Mouse (Mus musculus) hindbrain, embryonic 11.5 days (tissue): Measurements from ENCODE around the gene Olfr64. TPM values are rescaled to one million over a fixed set of nuclear protein-coding genes. Genes with fewer than 3 reads are reported as not detected.

Experiments used
- ATAC-seq: fragments of 200-750 bp; cut with Nextera tagmentation; 2 replicates; pipeline ENCODE4 v1.8.0; 2017; ENCODE audit warnings: mild to moderate bottlenecking, moderate TSS enrichment, moderate library complexity; ENCODE audit not compliant: low FRiP score
- DNase-seq: peaks from one replicate; pipeline ENCODE4 v3.0.0-alpha.2; 2015; ENCODE audit warnings: low spot score
- H3K27ac ChIP-seq: fragments of 300-500 bp; sonication (generic); 2 replicates; pipeline ENCODE4 v1.5.1; 2014; ENCODE audit warnings: mild to moderate bottlenecking, low read depth, low read length
- H3K27me3 ChIP-seq: fragments of 300-500 bp; sonication (generic); 2 replicates; pipeline ENCODE4 v1.6.1; 2014; ENCODE audit warnings: mild to moderate bottlenecking, low read length, moderate library complexity, mixed read lengths; ENCODE audit not compliant: control insufficient read depth, insufficient read depth
- H3K36me3 ChIP-seq: fragments of 300-500 bp; sonication (generic); 2 replicates; pipeline ENCODE4 v1.6.1; 2014; ENCODE audit warnings: mild to moderate bottlenecking, low read length, moderate library complexity, mixed read lengths; ENCODE audit not compliant: control insufficient read depth, insufficient read depth
- H3K4me1 ChIP-seq: fragments of 300-500 bp; sonication (generic); replicated peaks from 2 replicates; pipeline ENCODE4 v1.6.1; 2014; ENCODE audit warnings: low read length, mixed read lengths; ENCODE audit not compliant: control insufficient read depth, insufficient read depth
- H3K4me2 ChIP-seq: fragments of 300-500 bp; sonication (generic); replicated peaks from 2 replicates; pipeline ENCODE4 v1.6.1; 2014; ENCODE audit warnings: mild to moderate bottlenecking, low read depth, low read length
- H3K4me3 ChIP-seq: fragments of 300-500 bp; sonication (generic); 2 replicates; pipeline ENCODE4 v1.5.1; 2014; ENCODE audit warnings: low read depth, low read length
- H3K9ac ChIP-seq: fragments of 300-500 bp; sonication (generic); 2 replicates; pipeline ENCODE4 v1.6.1; 2014; ENCODE audit warnings: low read depth, low read length
- H3K9me3 ChIP-seq: fragments of 300-500 bp; sonication (generic); 2 replicates; pipeline ENCODE4 v1.6.1; 2016; ENCODE audit warnings: low read length; ENCODE audit not compliant: control insufficient read depth
- WGBS: fragments of 180-500 bp; shearing (Covaris S2); extraction: QIAGEN DNeasy Blood & Tissue Kit; methylation state at CpG from one replicate; pipeline ENCODE4 v1.1.7; 2014; 5-methylcytosine and 5-hydroxymethylcytosine counted together
- polyA plus RNA-seq: library from polyadenylated mRNA; unstranded; fragments of >200 nt; fragmentation: Nextera tagmentation; extraction: Ambion mirVana; gene quantifications from 2 replicates; pipeline ENCODE4 v1.2.1, GENCODE M21; 2014

The Olfr64 gene
- polyA plus RNA-seq, 1 experiment from 2014 or later = not detected

- H3K4me1 ChIP-seq = no peaks in the 10 kb centered on the region
- H3K9ac ChIP-seq = no peak overlapping the region
- H3K4me3 ChIP-seq = no peak overlapping the region
- H3K27ac ChIP-seq = no peak overlapping the region
- H3K36me3 ChIP-seq = no peaks in the 10 kb centered on the region
- H3K9me3 ChIP-seq = no peaks in the 10 kb centered on the region
- no peak for DNase-seq
- WGBS = 86% methylated on average over 2 of the region's 2 CpGs
- no peak overlapping the region for H3K4me2 ChIP-seq
- no peaks in the 10 kb centered on the region for H3K27me3 ChIP-seq
- no peak for ATAC-seq
Observed at GRCm38 (mm10) chr7:103877093-103877492, 17.2 kb downstream of the Olfr64 start.

DNA sequence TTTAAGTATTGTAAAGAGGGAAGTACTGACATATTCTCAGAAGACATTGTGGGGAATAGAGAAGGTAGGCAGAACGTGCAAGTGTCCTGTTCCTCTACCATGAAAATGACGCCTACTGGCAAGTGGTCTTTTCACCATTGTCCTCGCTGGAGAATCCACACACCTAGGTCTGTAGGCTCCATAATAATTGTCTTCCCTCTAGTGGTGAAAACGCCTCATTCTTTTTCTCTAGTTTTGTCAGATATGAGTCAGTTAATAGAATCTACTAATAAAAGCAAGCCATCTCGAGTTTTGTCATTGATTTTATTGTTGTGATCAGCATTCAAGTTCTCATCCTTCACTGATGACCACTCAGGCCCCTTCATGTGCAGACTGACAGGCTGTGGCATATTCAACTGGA is 19.8 kb downstream of the Olfr64 start:
- WGBS = 54% methylated on average over 5 of the region's 5 CpGs
- H3K4me2 ChIP-seq = no peak overlapping the region
- H3K4me1 ChIP-seq = no peaks in the 10 kb centered on the region
- H3K9ac ChIP-seq = no peak overlapping the region
- H3K36me3 ChIP-seq = no peaks in the 10 kb centered on the region
- DNase-seq (no peak), ATAC-seq (no peak)
- no peak overlapping the region for H3K4me3 ChIP-seq
- H3K27ac ChIP-seq = no peak overlapping the region
- no peaks in the 10 kb centered on the region for H3K27me3 ChIP-seq
- H3K9me3 ChIP-seq = no peaks in the 10 kb centered on the region

GRCm38 (mm10) chr7:103873064-103873463 is 21.2 kb downstream of the Olfr64 start:
- no peak overlapping the region for H3K27ac ChIP-seq
- H3K9me3 ChIP-seq = no peaks in the 10 kb centered on the region
- 8% methylated on average over 1 of the region's 1 CpGs for WGBS
- no peaks in the 10 kb centered on the region for H3K36me3 ChIP-seq
- no peaks in the 10 kb centered on the region for H3K4me1 ChIP-seq
- H3K27me3 ChIP-seq = no peaks in the 10 kb centered on the region
- no peak overlapping the region for H3K9ac ChIP-seq
- ATAC-seq (no peak), DNase-seq (peak; percentile 39)
- no peak overlapping the region for H3K4me3 ChIP-seq
- H3K4me2 ChIP-seq = no peak overlapping the region

- Histone ChIP-seq H3K27ac (no peak overlapping the region), H3K9me3 (no peaks in the 10 kb centered on the region), H3K9ac (no peak overlapping the region), H3K4me1 (no peaks in the 10 kb centered on the region), H3K36me3 (no peaks in the 10 kb centered on the region), H3K27me3 (no peaks in the 10 kb centered on the region), H3K4me3 (no peak overlapping the region), H3K4me2 (no peak overlapping the region)
- DNase-seq (no peak), ATAC-seq (no peak)
Observed at GRCm38 (mm10) chr7:103870667-103871066, 23.6 kb downstream of the Olfr64 start.

DNA sequence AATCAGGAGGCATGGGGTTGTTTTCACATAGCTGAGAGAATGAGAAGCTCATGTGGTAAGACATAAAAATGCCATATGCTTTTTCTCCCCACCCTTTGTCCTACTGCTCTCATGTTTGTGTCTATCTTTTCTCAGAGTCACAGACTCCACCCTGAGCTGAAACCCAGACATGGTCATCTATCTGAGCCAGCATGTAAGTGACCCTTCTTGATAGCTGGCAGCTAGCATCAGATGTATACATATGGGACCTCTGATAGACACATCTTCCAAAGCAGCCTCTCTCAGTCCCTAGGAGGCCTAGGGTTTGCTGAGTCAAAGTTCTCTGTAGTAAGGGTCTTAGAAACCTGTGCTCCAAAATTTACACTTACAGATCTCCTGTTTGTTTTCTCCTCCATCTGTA is 28.6 kb downstream of the Olfr64 start:
- H3K9ac ChIP-seq = no peak overlapping the region
- ATAC-seq (no peak), DNase-seq (no peak)
- no peaks in the 10 kb centered on the region for H3K27me3 ChIP-seq
- H3K4me3 ChIP-seq = no peak overlapping the region
- H3K4me1 ChIP-seq = no peaks in the 10 kb centered on the region
- H3K9me3 ChIP-seq = no peaks in the 10 kb centered on the region
- H3K27ac ChIP-seq = no peak overlapping the region
- H3K36me3 ChIP-seq = no peaks in the 10 kb centered on the region
- H3K4me2 ChIP-seq = no peak overlapping the region

DNA sequence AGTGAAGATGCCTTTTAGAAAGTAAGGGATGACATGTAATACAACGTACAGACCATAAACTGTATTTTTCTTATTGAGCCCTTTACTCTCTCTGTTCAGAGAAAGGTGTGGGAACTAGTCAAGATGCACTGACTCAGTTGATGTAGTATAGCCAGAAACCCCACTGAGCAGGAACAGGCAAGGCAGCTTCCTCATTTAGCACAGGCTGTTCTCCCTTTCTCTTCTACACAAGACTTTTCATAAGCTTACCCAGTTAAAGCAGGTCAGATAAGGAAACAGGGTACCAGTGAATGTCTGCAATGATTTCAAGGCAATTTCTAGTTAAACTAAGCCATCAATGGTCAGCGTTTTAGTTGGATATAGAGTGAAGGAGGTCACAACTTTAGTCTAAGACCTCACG is 32.8 kb downstream of the Olfr64 start:
- no peak overlapping the region for H3K9ac ChIP-seq
- no peak overlapping the region for H3K4me3 ChIP-seq
- no peaks in the 10 kb centered on the region for H3K27me3 ChIP-seq
- 81% methylated on average over 3 of the region's 3 CpGs for WGBS
- H3K27ac ChIP-seq = no peak overlapping the region
- ATAC-seq (no peak), DNase-seq (no peak)
- no peaks in the 10 kb centered on the region for H3K9me3 ChIP-seq
- H3K36me3 ChIP-seq = no peaks in the 10 kb centered on the region
- no peaks in the 10 kb centered on the region for H3K4me1 ChIP-seq
- no peak overlapping the region for H3K4me2 ChIP-seq

DNA sequence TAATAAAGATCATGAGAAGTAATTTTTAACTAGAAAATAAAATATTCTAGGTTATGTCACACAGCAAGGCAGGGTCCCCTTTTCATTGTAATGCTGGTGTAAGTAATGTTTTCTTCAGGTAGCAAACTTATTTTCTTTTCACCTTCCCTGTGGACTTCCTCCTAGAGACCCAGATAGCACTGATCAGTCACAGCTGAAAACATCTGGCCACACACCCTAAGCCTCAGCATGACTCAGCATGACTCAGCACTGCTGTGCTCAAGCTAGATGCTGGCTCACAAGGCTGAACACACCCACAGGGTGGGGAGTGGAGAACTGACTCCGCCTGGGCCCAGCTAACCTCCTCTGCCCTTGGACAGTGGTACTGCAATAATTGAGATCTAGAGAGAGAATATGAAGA is 33.4 kb downstream of the Olfr64 start:
- Histone ChIP-seq H3K4me3 (no peak overlapping the region), H3K27ac (no peak overlapping the region), H3K36me3 (no peaks in the 10 kb centered on the region), H3K9ac (no peak overlapping the region), H3K4me2 (no peak overlapping the region), H3K9me3 (no peaks in the 10 kb centered on the region), H3K4me1 (no peaks in the 10 kb centered on the region), H3K27me3 (no peaks in the 10 kb centered on the region)
- no peak for DNase-seq
- ATAC-seq = 0 out of 2 replicates have a peak, but pooled peaks have one; percentile 49
- 48% methylated on average over 1 of the region's 1 CpGs for WGBS

DNA sequence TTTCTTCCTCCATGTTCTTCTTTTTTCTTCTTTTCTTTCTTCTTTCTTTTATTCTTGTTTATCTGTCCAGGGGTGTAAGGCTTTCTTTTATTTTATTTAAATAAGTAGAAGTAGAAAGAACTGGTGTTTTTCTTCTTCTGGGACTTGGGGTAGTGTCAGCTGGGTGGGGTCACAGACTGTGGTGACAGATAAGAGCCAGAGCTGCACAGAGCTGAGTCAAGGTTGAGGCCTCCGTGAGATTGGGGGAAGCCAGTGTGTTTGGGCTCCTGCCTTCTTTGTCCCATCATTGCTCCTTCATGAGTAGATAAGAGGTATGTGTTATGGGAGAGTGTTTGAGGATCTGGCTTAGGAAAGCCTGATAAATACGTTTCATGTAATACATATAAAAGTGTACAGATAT is 35.2 kb downstream of the Olfr64 start:
- Histone ChIP-seq H3K9me3 (no peaks in the 10 kb centered on the region), H3K4me3 (no peak overlapping the region), H3K4me1 (no peaks in the 10 kb centered on the region), H3K4me2 (no peak overlapping the region), H3K27ac (no peak overlapping the region), H3K9ac (no peak overlapping the region), H3K36me3 (no peaks in the 10 kb centered on the region), H3K27me3 (no peaks in the 10 kb centered on the region)
- ATAC-seq = peak; percentile 45; the same call in 1 of the 2 replicates
- WGBS = 67% methylated on average over 2 of the region's 2 CpGs
- DNase-seq = no peak

GRCm38 (mm10) chr7:103854669-103855068 is 39.6 kb downstream of the Olfr64 start:
- H3K9ac ChIP-seq = no peak overlapping the region
- no peak for ATAC-seq
- H3K36me3 ChIP-seq = no peaks in the 10 kb centered on the region
- H3K4me3 ChIP-seq = no peak overlapping the region
- WGBS = 75% methylated on average over 1 of the region's 1 CpGs
- H3K9me3 ChIP-seq = no peaks in the 10 kb centered on the region
- no peaks in the 10 kb centered on the region for H3K27me3 ChIP-seq
- DNase-seq = no peak
- no peak overlapping the region for H3K4me2 ChIP-seq
- no peaks in the 10 kb centered on the region for H3K4me1 ChIP-seq
- H3K27ac ChIP-seq = no peak overlapping the region
